Mouse (Mus musculus) c-Kit-positive CD71-negative TER-119-negative erythroid progenitor cells, embryonic 14.5 days (primary cell): Measurements from ENCODE around the gene Dner.

ENCODE experiments used
- DNase-seq: peaks from one replicate; pipeline ENCODE4 v3.0.0-alpha.2; 2013; ENCODE audit warnings: low read depth

Dner gene

DNA sequence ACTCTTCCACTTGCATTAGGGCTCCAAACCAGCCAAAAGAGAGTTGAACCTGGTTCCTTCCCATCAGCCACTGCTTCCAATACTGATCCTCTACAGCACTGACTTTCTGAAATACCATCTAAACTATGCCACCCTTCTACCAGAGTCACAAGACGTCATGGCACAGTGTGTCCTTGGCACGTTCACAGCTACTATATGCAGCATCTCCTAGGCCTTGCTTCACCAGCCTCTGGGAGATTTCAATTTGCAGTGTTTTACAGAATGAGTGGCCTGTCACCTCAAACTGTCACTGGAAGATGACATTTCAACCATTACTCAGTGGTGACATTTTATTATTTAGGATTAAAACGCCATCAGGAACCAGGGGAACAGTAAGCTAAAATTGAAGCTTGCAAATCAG is 254.6 kb downstream of the Dner start:
- DNase-seq: no peak

DNA sequence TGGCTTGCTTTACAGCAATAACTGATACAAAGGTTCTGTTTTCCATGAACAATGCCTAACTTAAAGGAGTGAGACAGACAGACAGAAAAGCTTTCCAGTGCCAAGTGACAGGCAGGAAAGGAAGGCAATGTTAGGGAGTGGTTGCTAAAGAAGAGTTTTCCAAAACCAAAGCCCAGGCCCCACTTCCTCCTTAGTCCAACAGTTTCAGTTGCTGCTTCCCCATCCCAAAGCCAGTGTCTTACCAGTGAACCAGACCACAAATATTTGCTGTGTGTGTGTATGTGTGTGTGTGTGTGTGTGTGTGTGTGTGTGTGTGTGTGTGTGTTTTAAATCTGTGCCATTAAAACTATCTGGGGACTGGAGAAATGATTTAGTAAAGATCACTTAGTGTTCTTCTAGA is 258.5 kb downstream of the Dner start:
- no peak for DNase-seq

DNA sequence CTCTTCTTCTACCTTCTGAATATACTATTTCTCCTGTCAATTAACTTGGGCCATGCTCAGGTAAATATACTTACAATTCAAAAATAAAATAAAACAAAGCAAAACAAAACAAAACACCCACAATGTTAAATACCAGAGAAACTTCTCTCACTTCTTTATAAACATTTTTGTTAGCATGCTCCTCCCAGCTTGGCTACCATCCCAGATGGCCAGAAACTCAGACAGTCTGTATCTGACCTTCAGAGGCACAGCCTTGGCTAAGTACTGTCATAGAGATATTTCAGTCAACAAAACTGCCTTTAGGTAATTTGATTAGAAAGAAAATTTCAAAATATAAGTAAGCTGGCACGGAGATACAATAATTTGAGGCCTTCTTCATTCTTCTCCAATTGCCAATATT is 259.7 kb downstream of the Dner start:
- no peak for DNase-seq

DNA sequence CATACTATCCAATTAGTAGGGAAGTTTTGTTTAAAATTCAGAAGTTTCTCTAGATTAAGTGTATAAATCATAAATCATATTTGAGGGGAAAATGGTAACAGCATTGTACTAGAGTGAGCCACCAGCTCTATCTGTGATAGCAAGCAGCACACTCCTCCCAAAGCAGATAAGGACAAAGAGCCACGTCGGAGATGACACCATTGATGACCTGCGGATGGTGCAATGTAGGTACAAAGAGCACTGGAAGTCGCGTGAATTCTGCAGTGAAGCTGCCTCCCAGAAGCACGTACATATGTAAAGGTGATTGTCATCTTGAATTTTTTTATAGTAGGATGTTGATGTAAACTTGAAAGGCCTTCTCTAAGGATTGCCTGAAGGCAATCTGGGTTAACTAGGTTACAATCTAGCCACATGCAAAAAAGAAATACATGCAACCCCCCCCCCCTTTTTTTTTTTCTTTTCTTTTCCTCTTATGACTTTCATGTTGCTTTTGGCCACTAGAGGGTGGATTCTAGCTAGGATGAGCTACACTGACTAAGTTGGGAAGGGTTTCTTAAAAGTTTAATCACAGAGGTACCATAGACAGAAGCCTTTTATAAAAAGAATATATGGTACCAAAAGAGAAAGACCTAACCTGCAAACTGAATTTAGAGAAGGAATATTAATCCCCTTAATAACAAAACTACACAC is 262.6 kb downstream of the Dner start:
- no peak for DNase-seq

DNA sequence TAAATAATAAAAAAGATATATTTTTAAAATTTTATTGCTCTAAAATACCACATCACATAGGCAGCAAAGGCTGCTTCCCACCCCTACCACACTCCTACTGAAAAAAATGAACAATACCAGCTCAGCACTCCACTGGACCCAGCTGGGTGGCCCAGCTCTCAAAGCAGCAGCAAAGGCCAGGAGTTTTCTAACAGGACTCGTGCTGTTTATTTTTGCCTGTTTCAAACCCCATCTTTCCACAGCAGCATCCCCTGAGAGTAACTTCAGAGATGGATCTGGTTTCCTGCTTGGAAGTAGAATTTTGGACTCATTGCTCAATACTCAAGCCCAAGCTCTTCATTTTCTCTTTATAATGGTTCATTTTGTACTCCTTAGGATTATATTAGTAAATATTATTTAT is 263.7 kb downstream of the Dner start:
- DNase-seq: no peak

DNA sequence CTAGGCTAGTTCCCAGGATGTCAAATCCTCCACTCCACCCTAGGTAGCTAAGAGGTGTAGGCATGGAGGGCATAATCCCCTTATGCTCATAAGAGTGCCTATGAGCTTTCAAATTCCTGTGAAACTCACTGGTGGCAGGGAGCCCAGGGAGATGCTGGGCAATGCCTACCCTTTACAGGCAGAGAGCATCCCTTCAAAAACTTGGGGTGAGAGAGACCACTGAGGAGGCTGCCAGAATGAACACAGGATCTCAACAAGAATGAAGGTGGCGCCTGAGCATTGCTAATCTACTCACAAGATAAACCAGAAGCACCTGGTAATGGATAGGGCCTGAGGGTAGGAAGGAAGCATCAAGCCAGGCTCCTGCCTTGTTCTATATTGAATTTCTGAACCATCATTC is 267.7 kb downstream of the Dner start:
- DNase-seq: no peak

DNA sequence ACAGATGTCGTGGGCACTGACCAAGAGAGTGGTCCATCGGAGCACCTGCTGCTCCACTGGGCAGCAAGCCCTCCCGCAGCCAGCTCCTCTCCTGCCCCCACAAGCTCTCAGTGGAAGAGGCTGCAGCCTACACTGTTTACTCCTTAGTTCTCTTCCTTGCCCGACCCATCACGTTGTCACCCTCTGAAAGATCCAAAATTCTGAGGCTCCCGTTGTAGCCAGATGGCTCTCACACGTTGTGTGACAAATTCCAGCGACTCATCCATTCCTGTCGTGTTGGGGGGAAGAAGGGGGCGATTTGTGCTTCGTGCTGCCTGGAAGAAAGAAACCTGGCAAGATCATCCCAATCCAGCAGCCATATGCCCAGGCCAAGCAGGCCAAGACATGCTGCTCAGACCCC is 268.3 kb downstream of the Dner start:
- DNase-seq: no peak

DNA sequence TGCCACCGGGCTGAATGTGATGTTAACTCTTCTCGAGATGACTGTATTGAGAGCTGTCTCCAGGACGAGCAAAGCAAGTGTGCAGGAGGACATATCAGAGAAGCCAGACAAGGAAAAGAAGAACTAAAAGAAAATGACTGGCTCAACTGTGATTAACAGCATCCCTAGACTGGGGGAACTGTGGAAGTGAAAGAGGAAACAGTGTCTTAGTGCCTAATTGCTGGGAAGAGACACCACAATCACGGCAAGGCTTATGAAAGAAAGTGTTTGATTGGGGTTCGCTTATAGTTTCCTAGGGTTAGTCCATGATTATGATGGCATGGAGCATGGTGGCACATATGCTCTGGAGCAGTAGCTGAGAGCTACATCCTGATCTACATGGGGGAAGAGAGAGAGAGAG is 269.3 kb downstream of the Dner start:
- no peak for DNase-seq

DNA sequence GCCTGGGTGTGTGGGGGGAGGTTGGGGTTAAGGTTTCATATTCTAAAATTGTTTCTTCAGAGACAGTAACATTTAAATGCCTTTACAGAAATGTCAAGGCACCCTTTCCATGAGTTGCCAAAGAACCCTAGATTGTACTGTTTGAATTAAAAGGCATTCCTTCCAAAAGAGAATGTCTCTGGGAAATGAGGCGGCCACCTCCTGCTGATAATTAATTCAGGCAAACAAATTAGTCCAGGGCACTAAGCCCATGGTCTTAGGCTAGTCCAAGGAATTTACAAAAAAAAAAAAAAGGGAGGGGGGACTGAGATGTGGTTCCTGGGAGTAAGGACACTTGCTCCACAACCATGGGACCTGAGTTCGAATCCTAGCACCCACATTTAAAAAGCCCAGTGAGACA is 273.1 kb downstream of the Dner start:
- DNase-seq: no peak

DNA sequence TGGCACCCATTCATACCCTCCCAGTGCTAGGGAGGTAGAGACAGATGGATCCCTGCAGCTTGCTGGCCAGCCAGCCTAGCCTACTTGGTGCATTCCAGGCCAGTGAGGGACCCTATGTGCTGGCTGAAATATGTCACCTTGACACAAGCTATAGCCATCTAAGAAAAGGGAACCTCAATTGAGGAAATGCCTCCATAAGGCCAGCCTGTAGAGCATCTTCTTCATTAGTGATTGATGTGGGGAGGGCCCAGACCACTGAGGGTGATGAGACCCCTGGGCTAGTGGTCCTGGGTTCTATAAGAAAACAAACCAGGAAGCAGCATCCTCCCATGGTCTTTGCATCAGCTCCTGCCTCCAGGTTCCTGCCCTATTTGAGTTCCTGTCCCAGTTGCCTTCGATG is 274.2 kb downstream of the Dner start:
- DNase-seq: no peak

DNA sequence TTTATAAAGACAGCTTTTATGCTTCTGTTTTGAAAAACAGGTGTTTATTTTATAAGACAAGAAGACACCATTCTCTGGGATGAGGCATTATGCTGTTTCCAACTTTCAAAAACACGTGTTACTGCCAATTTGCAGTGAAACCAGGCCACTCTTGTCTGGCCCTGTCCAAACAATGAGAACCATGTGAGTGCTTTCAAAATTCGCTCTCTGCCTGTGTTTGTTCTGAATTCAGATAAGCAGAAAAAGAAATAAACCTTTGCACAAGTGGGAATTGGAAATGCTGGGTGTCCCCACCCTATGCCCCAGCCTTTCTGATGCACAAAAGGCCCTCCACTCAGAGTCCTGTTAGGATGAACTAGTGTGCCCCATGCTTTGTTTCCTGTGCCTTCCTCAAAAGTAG is 276.6 kb downstream of the Dner start:
- no peak for DNase-seq

DNA sequence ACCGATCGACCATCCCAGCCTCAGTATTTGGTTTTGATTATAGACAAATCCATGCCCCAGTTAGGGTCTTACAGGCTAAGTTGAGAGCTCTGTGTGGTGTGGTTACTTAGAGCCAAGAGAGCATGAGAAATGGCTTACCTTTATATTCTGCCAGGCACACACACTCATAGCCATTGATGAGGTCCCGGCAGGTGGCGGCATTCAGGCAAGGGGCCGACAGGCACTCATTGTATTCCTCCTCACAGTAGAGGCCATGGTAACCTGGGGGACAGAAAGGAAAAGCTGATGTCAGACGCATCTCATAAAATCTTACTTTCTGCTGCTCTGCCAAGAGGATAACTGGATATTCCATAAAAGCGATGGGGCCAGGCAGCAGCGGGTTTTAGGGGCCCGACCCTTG is 277.5 kb downstream of the Dner start:
- DNase-seq: no peak

DNA sequence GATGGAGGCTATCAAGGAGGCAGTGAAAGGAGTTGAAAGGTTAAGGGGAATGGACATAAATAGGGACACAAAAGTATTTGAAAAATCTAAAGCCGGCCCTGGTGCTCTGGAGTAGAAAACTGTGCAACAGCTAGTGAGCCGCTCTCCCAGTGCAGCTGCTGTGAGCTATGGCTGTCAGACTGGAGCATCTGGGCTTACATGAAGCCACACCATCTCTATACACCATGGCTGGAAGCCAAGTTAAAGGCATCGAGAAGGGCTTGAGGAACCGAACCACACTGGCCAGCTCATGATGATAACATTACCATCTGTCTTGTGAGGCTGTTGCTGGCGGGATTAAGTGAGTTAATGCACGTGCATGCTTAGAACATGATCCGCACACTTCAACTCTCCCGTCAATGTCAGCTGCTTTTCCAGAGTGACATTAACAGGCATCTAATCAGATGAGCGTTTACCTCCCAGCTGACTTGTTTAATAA is 278.2 kb downstream of the Dner start:
- no peak for DNase-seq

DNA sequence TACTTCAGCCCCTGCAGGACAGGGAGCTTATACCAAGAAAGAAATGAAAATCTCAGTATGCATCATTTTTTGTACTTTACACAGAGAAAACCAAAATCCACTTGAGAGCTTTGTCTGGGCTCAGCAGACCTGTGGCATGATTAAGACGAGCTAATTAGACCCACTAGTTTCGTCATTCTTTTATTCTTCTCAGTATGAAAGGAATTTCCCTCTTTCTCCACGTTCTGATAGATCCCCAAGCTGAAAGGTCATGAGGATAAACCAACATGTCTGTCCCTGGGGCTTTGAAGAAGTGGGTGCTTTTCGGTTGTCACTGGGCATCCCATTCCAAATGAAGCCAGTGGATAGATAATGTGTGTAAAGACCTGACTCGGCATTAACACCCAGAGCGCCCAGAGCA is 278.7 kb downstream of the Dner start:
- DNase-seq: no peak

DNA sequence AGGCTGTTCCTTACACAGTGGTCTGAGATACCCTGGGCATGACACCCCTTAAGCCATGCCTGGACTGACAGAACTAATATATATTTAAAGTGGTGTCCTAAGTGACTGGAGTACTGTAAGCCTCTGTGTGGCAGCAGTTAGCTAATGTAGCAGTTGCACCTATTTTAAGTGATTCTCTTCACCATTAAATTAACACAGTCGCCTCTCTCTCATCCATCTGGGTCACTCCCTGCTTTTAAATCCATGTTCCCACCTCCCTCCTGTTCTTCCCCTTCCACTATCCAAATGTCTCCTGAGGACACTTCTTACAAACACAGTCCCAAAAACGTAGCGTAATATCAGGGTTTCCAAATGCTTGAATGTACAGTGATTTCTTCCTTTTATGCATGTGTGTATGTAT is 281.6 kb downstream of the Dner start:
- DNase-seq: no peak

DNA sequence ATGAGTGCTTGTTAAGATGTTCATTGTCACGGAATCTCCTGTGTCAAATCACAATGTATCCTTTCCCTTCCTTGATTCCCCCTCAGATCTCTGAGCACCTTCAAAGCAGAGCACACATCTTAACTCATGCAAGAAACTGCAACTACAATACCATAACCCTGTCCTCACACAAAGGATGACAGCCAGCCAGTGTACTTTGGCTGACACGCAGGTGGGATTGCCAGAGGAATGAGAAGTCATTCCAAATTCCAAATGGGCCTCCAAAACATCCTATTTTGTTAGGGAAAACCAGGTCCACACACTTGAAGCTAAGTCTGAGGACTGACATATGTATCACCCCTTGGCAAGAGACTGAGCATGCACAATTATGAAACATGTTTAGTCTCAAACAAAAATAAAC is 286.5 kb downstream of the Dner start:
- no peak for DNase-seq

DNA sequence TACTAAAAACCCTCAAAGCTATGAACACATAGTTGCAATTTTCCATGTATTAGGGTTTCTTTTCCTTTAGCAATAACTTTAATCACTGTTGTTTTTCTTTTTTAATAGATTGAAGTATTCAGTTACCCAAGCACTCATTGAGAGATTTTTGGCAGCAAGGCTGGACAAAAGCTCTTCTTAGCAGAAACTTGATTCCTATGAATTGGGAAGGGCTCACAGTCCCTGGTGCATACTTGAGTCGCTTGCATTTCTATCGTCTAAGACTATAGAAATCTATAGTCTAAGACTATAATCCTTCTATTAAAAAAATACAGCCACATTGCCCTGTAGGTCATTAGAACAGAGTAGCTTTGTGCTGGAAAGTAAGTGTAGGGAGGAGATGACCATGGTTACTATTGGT is 287.1 kb downstream of the Dner start:
- DNase-seq: no peak

DNA sequence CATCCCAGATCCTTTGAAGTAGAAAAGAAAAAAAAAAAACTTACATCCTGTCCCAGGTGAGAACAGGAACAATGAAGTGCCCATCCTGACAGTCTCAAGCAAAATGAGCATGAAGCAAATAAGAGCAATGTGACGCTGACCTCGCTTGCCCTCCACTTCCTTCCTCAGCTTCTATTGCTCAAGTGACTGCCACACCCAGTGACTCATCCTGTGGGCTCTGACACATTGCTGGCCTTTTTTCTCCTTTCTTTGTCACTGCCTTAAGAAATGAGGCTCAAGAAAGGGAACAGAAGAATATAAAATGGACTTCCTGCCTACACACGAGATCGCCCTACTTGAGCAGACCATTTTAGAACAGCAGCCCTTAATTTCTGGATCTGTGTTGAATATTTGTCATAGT is 289.1 kb downstream of the Dner start:
- peak; percentile 50 for DNase-seq

DNA sequence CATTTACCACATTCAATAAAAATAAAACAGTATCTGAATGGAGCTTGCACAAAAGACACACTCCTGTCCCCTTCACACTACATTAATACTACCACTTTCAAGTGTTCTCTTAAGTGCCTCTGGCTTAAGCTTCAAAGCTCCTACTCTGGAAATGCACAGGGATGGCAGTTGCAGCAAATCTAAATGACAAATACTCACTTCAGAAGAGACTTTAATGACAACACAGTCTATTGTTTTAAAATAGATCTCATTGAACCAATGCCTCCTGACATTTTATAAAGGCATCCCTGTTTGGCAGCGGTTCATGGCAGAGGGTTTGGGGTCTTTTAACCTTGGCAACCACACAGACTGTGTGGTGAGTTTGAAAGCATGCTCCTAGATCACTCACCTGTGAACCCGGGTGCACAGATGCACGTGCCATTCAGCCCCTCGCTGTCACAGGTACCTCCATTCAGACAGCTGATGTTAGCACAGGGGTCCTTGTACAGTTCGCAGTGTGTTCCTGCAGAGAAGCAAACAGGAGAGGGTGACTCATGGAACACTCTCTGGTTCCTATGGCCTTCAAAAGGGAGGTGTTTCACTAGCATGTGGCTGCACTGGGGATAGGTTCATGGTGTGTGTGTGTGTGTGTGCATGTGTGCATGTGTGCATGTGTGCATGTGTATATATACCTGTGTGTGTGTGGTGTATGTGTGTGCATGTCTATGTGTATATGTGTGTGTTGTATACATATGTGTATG is 290.3 kb downstream of the Dner start:
- DNase-seq: no peak

DNA sequence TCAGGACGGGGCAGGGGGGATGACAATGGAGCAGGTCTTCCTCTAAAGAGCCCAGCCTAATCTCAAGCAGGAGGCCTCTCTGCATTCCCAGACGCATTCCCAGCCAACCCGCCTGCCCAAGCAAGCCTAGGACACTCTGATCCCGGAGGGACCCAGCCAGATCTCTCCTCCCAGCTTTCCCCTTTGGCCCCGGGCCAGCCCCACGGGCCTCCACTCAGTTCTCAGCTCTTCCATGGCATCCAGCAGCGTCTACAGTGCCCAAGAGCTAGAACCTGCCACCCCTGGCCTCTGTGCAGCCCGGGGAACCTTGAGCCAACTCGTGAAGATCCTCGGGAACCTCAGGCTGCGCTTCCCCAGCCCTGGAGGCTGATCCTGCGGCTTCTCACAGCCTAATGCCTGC is 291.1 kb downstream of the Dner start:
- DNase-seq: no peak

DNA sequence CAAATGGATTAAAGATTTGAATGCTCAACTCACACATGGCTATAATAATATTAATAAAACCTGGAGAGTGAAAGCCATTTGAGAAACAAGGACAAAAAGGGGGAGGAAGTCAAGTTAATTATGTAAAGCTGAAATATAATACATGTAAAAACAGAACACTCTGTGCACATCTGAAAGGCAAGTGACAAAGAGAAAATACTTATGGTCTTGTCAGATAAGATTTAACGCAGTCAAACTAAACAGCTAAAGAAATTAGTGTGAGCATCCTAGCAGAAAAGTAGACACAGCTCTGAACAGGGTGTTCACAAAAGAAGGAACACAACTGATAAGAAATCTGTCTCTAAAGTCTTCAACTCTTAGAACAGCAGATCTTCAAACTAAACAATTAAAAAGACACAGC is 293.9 kb downstream of the Dner start:
- DNase-seq: no peak

DNA sequence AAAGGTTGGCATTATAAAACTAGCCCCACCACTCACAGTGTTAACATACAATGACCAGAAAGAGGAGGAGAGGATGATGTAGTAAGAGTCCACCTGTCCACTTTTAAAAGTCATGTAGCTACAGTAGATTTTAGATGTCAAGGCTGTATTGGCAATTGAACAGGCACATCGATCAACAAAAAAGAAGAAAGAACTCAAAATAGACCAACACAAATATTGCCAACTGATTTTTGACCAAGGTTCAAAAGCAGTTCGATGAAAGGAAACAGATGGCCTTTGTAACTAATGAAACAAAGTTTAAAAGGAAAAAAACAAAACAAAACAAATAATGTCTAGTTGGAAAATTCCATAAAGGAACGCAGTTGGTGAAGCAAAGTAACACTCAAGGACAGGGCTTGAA is 296.4 kb downstream of the Dner start:
- DNase-seq: no peak

DNA sequence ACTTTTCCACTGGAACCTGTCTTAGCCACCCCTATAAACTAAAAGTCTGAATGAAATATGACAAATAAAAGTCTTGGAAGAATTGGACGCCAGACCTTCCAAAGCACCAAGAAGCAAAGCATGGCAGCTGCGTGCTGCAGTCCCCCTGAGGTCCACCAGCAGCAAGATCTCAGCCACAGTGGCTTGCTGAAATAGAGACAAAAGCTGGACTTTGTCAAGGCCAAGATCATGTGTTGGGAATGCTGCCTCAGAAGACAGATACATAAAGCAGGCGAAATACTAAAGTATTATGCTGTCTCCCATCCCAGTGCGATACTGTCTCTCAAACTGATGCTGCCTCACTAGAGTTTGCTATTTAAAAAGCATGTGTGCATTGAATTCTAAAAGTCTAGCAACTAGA is 296.9 kb downstream of the Dner start:
- DNase-seq: no peak

DNA sequence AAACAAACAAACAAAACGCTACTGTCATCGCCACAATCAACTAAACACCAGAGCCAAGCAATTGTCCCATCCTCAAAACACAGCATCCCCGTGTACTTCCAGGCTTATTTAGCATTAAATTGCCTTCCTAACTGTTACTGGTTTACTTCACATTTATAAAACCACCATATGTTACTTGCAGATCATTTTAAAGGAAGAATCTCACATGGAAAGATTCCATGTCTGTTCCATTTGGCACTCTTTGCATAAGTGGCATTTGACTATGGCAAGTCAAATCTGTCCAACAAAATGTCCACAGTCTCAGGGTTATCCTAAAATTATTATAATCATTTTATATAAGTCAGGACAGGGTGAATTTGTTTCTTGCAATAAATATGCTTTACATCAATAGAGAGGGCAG is 299.2 kb downstream of the Dner start:
- DNase-seq: no peak
